Mouse (Mus musculus): ENCODE measurements around the gene Fgd1.

GRCm38 (mm10) chrX:151059346-151059745 lies 13.4 kb downstream of the Fgd1 start:
- TF ChIP-seq CTCF (IDR thresholded peaks at IDR 0.05; ENCODE audit: control insufficient read depth, insufficient read depth, insufficient replicate concordance, low read depth, low read length) (no peak), POLR2A (IDR thresholded peaks at IDR 0.05; ENCODE audit: control insufficient read depth, low read depth, low read length) (no peak)
